Mouse (Mus musculus) adrenal gland, adult (tissue): ENCODE data around the gene Greb1.

Experiments
- DNase-seq, 2 experiments: peaks; one replicate each; pipeline ENCODE4 v3.0.0; 2022 to 2023; ENCODE audit warnings: low spot score in 1 of 2; ENCODE audit not compliant: inconsistent age in 2 of 2

Gene Greb1

DNA sequence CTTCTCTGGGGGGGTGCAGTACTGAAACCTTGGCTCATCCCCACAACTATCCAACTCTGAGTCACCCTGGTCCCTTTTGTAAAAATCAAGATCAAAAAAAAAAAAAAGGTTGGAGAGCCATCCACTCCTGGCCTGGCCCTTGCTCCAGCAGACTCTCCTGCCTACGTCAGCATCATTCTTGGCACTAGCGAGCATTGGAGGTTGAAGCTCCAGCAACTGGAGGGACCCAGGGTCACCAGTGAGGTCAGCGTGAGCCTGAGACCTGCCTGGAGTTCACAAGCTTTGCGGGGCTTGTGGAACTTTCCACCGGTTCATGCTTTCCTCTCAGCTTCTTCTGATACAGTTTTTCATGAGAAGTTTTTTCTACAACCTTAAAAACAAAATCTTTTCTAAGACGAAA, 160.6 kb downstream of the Greb1 start:
- DNase-seq: peak; percentile 80 to 85

DNA sequence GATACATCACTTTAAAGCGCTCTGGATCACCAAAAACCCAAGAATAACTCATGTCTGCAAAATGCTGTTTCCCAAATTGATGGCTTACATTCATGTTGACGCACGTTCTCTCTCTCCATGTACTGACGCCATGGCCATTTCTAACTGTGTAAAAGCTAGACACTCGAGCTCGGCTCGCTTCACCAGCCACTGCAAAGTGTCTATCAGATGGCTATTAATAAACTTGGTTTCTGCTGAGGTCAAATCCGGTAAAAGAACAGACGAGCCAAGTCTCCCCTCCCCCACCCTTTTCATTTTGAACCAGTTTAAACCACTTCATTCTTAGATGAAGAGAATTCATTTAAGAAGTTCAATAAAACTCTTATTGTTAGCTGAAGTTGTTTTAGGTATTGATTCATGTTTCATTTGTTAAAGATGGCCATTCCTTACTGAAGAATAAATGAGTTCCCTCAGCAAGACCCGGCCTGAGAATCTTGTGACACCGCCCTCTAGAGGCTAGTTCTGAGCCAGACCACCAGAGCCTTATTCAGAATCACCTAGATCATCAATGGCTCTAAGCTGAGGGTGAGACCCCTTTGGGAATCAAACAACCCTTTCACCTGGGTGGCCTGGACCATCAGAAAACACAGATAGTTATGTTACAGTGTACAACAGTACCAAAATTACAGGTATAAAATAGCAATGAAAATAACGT, 161.5 kb downstream of the Greb1 start:
- peak in 1 of 2 experiments; percentile 55 for DNase-seq

DNA sequence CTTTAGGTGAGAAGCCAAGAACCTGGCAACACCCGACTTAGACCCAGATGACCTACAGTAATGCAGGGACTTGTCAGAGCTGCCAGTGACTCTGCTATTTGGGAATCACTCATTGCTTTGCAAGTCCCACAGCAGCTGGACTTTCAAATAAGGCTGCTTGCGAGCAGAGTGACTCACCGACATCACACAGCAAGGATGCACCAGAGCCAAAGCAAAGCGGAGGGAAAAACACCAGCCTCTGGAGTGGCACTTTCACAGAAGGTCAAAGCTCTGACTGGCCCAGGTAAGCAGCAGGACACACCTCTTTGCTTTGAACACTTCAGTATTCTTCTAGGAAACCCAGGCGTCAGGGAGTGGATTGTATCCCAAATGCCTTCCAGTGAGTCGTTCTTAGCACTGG, 164.9 kb downstream of the Greb1 start:
- DNase-seq: peak; percentile 59 to 69

DNA sequence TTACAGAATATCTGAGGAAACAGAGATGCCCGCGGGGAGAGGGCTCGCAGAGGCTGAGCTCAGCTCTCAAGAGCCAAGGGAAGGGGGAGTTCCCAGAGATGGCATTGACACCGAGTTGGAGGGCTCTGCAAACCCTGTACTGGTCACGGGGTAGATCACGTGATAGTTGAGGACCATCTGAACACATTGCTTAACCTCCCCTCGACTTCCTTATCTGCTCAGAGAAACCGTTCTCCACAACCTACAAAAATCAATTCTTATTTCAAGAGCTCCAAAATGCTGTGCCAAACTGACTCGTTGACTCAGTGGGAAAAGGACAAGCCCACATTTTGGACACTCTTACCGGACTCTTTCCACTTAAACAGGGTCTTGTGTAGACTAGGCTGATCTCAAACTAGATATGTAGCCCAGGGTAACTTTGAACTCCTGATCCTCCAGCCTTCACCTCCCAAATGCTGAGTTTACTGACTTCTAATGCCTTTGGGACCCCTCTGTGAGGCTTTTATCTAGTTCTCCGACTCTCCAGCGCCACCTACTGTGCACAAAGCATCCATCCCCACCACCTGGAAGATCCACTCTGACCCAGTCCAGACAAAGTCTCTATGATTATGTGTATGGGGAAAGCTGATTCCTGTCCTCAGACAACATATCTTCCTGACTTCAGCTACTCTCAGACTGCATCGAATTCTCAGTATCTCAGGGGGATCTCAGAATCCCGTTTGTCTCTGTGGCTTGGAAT, 166.4 kb downstream of the Greb1 start:
- DNase-seq: peak; percentile 50 to 85

DNA sequence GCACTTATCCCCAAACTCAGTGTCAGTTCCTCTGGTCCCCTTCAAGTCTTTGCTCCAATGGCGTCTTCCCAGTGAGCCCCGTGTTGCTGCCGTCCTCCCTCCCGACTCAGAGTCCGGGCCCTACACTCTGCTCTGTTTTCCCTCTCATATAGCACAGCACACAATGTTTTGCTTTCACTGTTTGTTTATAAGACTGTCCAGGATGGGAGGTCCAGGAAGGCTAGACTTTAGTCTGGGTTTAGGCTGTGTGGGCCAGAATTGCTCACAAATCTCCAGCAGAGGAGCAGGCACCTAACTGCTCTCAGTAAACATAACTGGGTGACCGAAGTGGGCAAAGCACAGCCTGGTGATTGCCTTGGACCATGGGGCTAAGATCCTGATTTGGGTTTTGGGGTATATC, 167.5 kb downstream of the Greb1 start:
- DNase-seq: no peak

DNA sequence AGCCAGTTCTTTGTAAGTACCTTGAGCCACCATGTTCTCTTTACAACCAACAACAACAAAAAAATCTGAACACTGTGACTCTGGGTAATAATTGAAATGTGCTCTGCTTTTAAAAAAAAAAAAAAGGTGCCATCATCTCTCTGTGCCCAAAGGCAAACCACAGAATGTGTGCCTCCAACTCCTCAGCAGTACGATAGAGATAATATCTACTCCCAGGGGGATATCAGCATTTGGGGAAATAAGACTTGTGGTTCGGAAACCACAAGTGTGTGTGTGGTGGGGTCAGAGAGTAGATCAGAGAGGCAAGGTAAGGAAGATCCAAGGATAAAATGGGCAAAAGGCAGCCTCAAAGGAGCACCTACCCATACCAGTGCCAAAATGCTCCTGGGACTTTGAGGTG, 169.3 kb downstream of the Greb1 start:
- no peak for DNase-seq

DNA sequence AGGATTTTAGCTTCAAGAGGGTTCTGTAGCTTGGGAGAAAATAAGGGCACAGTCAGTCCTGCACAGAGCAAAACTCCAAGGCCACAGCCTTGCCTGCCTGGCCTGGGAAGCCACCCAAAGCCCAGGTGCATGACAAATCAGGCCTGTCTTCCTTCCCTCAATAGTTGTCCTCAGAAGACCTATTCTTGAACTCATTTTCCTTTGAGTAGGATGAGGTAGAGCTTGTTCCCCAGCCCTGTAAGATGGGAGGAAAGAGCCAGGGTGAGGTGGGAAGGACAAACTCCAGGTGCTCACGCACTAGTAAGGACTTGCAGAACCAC, 169.9 kb downstream of the Greb1 start:
- DNase-seq: no peak

DNA sequence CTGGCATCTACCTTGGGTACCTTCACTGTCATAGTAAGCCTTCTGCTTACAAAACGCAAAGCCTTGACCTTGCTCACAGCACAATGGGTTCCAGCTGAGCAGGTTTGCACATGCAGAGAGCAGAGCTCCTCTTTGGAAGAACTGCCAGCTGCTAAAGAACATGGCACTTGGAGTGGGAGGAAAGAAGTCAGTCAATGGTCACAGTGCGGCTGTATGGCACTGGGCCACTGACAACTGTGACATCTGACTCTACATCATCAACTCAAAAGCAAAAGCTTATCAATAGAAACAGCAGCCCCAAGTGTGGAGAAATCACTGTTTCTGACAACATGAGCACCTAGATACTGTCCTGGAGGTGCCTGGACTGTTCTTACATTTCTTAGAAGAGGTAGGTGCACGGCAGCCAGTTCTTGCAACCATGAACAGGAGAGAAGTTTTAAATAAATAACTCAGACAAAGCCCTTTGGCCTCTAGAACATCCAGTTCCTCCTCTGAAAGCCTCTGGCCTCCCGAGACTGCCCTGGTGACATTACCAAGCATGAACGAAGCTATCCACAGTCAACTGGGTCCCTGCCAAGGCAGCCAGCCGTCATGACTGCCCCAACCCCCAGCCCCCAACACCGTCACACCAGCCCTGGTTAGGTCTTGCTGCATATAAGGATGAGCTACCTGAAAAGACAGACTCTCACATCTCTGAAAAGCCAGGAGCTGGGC, 170.4 kb downstream of the Greb1 start:
- DNase-seq: peak; percentile 79 to 83
